Mouse (Mus musculus) adrenal gland, adult 18-20 months (tissue): ENCODE results near the gene A930017K11Rik. TPM values are rescaled to one million over a fixed set of nuclear protein-coding genes. Genes with fewer than 3 reads are reported as not detected.

Source experiments
- DNase-seq, 2 experiments: peaks; one replicate each; pipeline ENCODE4 v3.0.0; 2021 to 2022; ENCODE audit warnings: low spot score in 2 of 2
- total RNA-seq, 2 experiments: library from RNA; stranded (reverse); gene quantifications; 1 replicate in 1 of 2; 2 replicates in 1 of 2; pipeline ENCODE4 v1.2.3; 2021

Gene A930017K11Rik
- total RNA-seq, 2 experiments from 2014 or later, result not detected

DNA sequence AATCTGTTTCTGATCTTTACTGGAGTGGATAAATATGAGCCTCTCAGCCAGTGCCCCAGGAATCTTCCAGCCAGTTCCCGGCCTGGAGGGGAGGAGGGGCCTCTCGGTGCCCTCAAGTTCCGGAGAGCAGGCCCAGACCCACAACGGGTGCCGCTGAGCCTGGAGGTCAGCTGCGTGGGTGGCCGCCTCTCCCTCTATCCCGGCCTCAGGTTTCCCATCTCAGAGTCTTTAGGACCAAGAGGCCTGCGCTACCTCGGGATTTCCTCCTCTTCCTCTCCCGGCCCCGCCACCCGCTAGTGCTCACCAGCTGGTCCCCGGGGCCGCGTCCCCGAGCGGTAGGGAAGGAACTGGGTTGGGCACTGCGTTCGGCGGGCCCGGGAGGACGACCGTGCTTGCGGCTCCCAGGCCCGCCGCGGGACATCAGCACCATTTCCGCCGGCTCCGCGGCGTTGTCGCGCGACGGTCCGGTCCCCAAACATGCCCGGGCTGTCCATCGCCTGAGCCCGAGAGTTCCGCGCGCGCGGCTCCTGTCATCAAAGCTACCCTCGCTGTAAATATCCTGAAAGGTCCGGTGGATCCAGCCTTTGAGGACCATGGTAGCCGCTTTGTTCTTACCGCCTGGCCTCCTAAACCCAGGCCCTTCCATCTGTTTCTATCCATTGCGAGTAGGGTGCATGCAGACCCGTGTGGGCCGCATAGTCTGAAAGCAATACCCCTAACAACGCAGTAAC is 10.7 kb downstream of the A930017K11Rik start:
- DNase-seq, result peak; percentile 81 to 85

DNA sequence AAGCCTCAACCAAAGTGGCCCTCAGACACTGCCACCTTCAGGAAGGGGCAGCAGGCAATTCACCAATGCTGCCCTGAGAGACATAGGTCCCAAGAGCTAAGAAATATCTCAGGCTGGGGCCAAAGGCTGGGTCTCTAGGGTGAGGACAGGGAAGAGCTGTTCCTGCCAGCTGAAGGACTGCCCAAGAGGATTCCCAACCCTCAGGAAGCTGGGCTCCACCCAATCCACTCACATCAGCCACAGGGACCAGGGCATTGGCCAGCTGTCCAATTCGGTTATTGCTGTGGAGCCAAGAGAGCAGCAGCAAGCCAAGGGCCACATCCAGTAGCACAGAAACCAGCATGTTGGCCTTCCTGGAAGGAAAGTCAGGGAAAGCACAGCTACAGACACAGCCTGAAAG is 17.8 kb downstream of the A930017K11Rik start:
- no peak for DNase-seq

DNA sequence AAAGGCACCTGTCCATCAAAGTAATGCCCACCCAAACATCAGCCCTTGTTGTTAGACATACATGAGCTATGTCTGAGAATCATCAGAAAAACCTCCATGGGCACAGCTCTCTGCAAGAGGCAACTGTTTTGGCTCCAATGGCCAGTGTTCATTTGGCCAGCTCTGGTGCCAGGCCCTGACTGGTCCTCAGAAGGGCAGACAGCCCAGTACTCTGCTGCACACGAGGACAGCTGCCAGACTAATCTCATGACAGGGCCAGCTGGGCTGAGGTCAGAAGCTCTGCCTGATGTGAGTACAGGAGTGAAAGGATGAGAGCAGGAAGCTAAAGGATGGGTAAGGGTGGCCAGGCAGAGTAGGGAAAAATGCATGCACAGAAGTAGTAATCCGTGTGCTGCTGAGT is 27.0 kb downstream of the A930017K11Rik start:
- no peak for DNase-seq

DNA sequence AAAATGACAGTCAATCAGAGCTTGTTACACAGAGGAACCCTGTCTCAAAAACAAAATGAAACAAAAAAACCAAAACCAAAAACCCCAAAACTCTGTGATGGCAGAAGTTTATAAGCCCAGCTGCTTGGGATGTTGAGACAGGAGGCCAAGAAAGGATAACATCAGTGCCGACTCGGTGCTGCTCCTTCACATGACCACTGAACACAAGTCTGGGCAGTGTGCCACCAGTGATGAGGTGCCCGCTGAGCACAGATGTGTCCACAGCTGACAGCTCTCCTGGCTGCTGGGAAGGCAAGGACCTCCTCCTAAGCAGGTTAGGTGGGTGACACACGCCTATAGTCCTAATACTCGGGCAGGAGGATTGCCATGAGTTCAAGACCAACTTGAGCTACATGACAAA is 30.2 kb downstream of the A930017K11Rik start:
- no peak for DNase-seq

DNA sequence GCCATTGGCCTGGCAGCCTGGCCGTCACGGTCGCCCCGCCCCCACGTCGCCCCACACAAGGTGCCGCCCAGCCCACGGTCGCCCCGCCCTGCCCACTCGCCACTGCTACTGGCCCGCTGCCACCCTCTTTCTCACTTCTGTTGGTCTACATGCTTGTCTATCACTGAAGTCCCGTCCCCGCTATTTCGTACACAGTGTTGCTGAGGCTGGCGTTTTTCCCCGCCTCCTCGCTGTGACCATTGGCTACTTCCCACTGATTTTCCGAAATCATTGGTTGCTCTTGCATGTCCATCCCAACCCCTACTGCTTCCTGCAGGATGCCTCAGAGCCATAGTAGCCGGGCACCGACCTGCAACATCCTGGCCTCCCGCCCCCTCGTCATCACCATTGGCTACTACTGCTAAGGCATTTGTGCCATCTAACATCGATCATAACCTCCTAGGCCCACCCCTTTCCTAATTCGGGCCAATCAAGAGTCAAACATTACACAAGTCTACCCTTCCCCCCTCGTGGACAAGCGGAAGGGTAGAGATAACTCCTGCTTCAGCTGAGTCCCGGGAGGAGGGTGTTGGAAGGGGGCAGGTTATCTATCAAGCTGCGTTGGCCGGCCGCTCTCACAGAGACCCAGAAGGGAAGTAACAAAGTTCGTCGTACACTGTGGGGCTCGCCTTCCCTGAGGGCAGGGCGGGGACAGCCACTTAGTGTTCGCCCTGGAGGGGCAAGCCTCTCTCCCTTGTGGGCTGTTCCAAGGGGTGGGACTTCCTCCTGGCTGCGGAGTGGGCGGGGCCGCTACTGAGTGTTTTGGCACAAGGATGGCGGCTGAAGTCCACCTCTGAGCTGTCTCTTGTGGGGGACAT is 32.4 kb downstream of the A930017K11Rik start:
- peak; percentile 100 for DNase-seq

DNA sequence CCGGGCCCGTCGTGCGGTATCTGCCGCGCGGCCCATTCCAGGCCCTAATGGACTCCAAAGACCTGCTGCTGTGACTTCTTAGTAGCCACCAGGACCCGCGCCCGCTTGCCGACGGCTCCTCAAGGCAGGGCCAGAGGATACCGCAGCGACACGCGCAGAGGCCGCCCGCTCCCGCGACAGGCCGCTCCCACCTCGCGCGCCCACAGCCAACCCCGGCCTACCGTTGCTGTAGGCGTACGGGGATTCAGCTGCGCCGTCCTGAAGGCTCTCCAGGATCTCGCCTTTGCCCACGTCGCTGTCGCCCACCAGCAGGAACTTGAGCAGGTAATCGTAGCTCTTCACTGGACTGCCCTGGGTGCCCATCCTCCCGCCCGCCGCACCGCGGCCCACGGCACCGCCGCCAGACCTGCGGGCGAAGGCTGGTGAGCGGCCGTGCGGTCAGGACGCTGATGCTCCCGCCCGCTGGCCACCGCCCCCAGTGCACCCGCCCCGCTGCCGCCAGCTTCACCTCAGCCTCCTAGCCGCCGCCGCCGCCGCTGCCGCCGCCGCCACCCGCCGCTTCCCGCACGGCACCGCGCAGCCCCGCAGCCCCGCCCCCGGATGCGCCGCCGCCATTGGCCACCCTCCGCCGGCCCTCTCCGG is 33.1 kb downstream of the A930017K11Rik start, which contains the start of gene Rab40c:
Gene Rab40c, minus strand, starts transcription at position 584 of the 642 bp plus-strand sequence.
- peak; percentile 51 to 56 for DNase-seq

DNA sequence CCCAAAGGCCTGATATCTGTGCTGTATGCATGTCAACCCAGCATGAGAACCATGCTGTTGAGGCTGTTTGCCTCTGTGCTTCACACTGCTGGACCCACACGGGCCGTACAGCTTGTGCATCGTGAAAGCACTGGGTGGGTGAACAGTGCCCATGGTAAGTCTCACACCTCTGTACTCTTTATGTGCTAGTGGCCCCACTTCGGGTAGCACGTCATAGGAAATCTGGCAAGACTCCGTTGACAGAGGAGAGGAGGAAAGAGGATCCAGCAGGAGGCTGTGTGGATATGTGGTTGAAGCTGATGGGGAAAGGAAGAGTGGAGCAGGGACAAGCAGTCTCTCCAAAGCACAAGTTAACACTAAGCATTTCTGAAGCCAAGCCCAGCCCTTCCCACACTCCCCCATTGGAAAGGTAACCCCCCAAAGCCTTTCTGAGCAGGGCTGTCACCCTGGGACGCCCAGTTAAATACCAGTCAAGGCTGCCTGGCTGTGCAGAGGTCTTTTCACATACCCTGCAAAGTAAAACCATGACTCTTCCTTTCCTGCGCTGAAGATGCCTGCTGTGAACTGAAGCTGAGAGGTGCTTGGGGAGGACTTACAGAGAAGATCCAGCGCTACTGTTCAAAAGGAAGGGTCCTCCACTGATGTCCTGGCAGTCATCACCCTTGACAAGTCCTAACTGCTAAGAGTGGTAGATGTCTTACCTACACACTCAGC is 34.2 kb downstream of the A930017K11Rik start:
- DNase-seq, result no peak

DNA sequence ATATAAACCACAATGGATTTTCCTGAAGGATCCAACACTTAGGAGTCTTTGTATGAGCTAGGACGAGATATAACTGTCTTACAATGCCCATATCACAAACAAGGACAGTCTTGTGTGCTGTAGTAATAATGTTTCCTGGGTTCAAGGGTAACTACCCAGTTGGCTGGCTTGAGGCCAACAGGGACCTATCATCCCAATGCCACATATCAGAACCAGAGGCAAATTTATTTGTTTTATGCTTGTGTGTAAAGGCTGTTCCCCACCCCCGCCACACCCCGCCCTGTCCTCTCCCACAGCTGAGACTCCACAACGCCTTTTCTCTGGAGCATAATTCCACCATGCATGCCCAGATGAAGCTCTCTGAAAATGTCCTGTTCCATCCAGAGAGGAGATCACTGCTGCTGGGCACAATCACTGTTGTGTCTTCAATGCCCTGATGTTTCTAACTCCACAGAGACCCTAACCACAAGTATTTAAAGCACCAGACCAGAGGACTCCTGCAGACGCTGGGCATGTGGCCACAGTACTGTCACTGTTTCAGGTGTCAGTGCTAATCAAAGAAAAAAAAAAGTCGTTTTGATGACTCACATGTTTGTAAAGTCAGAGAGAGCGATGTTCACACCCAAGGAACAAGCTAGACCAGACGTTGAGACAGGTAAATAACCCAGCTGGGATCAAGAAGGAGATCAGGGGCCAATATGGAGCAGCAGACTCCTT is 35.3 kb downstream of the A930017K11Rik start:
- peak in 1 of 2 experiments; percentile 65 for DNase-seq

DNA sequence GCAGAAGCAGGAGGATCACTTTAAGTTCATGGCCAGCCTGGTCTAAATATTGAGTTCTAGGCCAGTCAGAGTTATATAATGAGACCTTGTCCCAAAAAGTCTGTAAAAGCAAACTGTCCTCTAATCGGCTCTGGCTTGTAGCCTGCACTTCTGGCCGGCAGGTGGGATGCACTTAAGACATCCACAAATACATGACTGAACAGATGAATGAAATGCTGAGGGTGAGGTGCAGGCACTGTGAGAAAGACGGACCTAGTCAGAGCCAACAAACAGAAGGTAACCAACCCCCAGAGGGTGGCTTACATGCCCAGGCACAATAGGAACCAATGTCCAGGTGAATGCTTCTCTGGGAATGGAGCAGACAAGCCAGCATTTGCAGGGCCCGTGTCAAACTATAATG is 38.1 kb downstream of the A930017K11Rik start:
- DNase-seq, result no peak

DNA sequence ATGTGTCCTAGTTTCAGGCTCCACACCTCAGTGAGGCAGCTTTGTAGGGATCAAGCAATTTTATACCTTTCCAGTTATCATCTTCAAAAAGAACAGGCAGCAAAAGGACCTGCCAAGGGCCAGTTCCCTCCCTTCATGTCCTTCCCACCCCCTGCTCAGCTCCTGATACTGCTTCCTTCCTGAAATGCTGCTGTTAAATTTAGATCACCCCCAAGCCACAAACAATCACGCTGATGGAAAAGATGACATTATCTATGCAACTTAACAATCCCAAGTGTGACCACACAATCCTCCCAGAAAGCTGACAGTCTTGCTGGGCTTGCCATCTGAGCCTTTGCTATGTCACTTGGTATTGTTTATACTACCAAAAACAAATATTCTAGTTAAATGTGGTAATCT is 38.5 kb downstream of the A930017K11Rik start:
- DNase-seq, result no peak

DNA sequence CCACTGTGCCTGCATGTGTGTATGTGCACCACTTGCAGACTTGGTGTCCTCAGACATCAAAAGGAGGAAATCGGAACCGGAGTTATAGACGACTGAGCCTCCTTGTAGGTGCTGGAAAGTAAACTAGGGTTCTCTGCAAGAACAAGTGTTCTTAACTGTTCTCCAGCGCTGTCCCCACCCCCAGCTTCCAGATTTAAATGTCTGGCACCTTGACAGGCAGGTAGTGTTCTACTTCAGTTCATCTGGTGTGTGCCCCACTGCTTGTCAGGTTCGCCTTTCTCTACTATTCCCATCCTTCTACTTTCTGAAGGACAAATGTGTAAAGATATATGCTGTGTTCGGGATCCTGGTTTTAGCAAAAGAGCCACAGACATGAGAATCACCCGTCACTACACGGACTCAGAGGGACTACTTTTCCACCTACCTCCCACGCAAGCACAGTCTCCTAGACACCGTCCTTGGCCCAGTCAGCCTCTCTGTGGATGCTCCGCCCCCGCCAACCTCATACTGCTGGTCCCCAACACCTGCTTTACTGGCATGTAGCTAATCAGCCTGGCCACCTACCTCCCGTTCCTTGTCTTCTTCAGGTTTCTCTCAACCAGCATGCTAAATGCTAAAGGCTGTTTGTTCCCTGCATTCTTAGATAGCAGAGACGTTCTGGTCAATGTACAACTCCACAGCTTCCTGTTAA is 39.0 kb downstream of the A930017K11Rik start:
- peak; percentile 46 to 52 for DNase-seq

DNA sequence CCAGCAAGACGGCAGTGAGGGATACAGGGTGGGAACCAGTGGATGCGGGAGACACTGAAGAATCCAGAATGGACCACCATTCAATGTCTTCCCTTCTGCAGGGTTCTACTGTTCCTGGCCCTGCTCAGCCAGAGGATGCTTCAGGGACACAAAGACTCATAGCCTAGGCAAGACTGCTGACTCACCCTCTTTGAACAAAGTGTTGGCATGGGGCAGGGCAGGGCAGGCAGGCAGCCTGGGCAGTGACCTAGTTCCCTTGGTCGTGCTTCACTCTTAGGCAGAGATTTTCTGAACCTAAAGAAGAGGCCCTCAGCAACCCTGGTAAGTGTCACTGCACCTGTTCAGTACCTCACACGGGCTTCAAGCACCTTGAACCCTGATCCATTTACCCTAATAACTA is 40.5 kb downstream of the A930017K11Rik start:
- peak in 1 of 2 experiments; percentile 42 for DNase-seq

DNA sequence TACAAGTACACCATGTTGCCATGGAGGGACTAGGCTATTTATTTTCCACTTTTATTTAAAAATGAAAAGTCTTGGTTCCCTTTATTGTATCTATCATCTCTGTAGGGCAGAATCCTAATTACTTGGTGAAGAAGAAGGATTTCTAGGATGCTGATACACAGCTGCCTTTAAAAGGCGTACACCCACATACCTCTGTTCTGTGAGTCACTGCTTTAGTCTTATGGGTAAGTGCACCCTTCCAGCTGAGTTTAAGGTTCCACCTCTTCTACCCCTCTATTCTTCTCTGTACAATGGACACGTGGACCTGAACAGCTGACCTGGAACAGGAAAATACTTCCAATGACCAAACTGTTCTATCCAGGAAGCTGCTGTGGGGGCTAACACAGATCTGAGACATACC is 44.7 kb downstream of the A930017K11Rik start:
- DNase-seq, result no peak

DNA sequence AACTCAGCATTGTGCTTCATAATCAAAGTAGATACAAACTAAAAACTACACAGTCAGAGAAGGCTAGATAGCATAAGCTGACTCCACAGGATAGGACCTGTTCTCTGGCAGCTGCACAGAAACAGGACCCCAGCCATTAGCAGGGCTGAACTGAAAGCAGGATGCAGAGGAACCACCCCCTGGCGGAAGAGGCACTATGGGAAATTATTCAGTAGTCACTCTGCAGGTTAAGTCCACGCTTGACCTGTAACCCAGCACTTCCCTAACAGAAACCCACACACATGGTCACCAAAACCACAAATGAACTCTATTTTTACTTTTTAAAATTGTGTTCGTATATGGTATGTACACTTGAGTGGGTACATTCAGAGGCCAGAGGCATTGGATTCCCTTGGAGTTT is 49.3 kb downstream of the A930017K11Rik start:
- no peak for DNase-seq

DNA sequence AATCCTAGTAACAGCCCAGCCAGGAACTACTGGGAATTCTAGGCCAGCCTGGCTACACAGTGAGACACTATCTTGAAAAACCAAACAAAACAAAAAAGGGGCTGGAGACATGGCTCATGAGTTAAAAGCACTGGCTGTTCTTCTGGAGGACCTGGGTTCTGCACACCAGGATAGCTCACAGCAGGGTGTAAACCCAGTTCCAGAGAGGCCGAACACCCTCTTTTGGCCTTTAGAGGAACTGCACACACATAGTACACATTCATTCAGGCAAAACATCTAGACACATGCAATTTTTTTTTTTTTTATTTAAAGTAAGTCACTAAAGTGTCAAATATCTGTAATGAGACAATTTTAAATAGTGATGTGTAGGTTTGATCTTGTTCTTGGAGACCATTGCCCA is 52.2 kb downstream of the A930017K11Rik start:
- no peak for DNase-seq

Other genes with a start within 250 kb of the A930017K11Rik start
- gene Gng13, start 235.4 kb downstream of the A930017K11Rik start, total RNA-seq, result 1 to 10 TPM in 1 of 2 experiments, not detected in 1; 1.1 TPM
- 1 to 10 TPM; 2.6 to 2.7 TPM for gene Chtf18, start 225.1 kb downstream of the A930017K11Rik start, total RNA-seq
- gene Rpusd1, start 224.9 kb downstream of the A930017K11Rik start, total RNA-seq, result 10 to 100 TPM; 10.2 to 12.8 TPM
- not detected for gene Mslnl, start 216.5 kb downstream of the A930017K11Rik start, total RNA-seq
- gene Msln, start 198.2 kb downstream of the A930017K11Rik start, total RNA-seq, result 10 to 100 TPM in 1 of 2 experiments, 1 to 10 TPM in 1; 6.5 to 11.5 TPM
- 10 to 100 TPM; 35.8 to 37.1 TPM for gene Narfl, start 178.8 kb downstream of the A930017K11Rik start, total RNA-seq
- 10 to 100 TPM; 17.4 to 23.7 TPM for gene Haghl, start 166.9 kb downstream of the A930017K11Rik start, total RNA-seq
- gene Ccdc78, start 166.0 kb downstream of the A930017K11Rik start, total RNA-seq, result not detected
- gene Fam173a, start 159.7 kb downstream of the A930017K11Rik start, total RNA-seq, result 10 to 100 TPM; 78.0 to 89.1 TPM
- gene AC134908.4, start 156.9 kb downstream of the A930017K11Rik start, total RNA-seq, result 1 to 10 TPM in 1 of 2 experiments, not detected in 1; 1.4 TPM
- 10 to 100 TPM; 23.7 to 25.7 TPM for gene Metrn, start 155.4 kb downstream of the A930017K11Rik start, total RNA-seq
- gene Fbxl16, start 143.5 kb downstream of the A930017K11Rik start, total RNA-seq, result 10 to 100 TPM; 20.3 to 61.4 TPM
- 10 to 100 TPM; 15.7 to 20.2 TPM for gene Wdr24, start 128.9 kb downstream of the A930017K11Rik start, total RNA-seq
- gene Jmjd8, start 123.7 kb downstream of the A930017K11Rik start, total RNA-seq, result 100 to 1,000 TPM in 1 of 2 experiments, 10 to 100 TPM in 1; 89.7 to 107 TPM
- 100 to 1,000 TPM; 142 to 175 TPM for gene Stub1, start 119.2 kb downstream of the A930017K11Rik start, total RNA-seq
- 10 to 100 TPM; 13.6 to 18.4 TPM for gene Rhbdl1, start 115.3 kb downstream of the A930017K11Rik start, total RNA-seq
- 10 to 100 TPM in 1 of 2 experiments, 1 to 10 TPM in 1; 9.3 to 13.1 TPM for gene Gm20683, start 110.8 kb downstream of the A930017K11Rik start, total RNA-seq
- gene Rhot2, start 107.7 kb downstream of the A930017K11Rik start, total RNA-seq, result 100 to 1,000 TPM; 110 TPM
- 10 to 100 TPM; 16.7 to 18.0 TPM for gene Wdr90, start 91.1 kb downstream of the A930017K11Rik start, total RNA-seq
- 100 to 1,000 TPM; 302 to 373 TPM for gene Mcrip2, start 83.8 kb downstream of the A930017K11Rik start, total RNA-seq
- gene Mettl26, start 77.5 kb downstream of the A930017K11Rik start, total RNA-seq, result 100 to 1,000 TPM in 1 of 2 experiments, 10 to 100 TPM in 1; 97.4 to 106 TPM
- gene Wfikkn1, start 71.7 kb downstream of the A930017K11Rik start, total RNA-seq, result 1 to 10 TPM in 1 of 2 experiments, under 1 TPM in 1; 0.93 to 2.0 TPM
- 10 to 100 TPM; 20.6 to 32.6 TPM for gene Rab40c, start 32.8 kb downstream of the A930017K11Rik start, total RNA-seq
- 100 to 1,000 TPM; 110 to 111 TPM for gene Pigq, start 7.6 kb downstream of the A930017K11Rik start, total RNA-seq
- gene Nhlrc4, start 7.6 kb downstream of the A930017K11Rik start, total RNA-seq, result not detected
- gene Capn15, start 33.2 kb upstream of the A930017K11Rik start, total RNA-seq, result 10 to 100 TPM; 22.6 to 24.4 TPM
- gene Rab11fip3, start 117.0 kb upstream of the A930017K11Rik start, total RNA-seq, result 10 to 100 TPM; 22.6 to 24.6 TPM
- 10 to 100 TPM; 23.8 to 25.0 TPM for gene Decr2, start 137.8 kb upstream of the A930017K11Rik start, total RNA-seq
- gene Nme4, start 143.0 kb upstream of the A930017K11Rik start, total RNA-seq, result 1 to 10 TPM; 2.9 to 3.2 TPM
- gene Tmem8, start 160.7 kb upstream of the A930017K11Rik start, total RNA-seq, result 1 to 10 TPM; 6.4 to 7.6 TPM
- 10 to 100 TPM; 84.1 to 87.5 TPM for gene Mrpl28, start 170.9 kb upstream of the A930017K11Rik start, total RNA-seq
- 10 to 100 TPM; 38.6 to 46.8 TPM for gene Axin1, start 186.1 kb upstream of the A930017K11Rik start, total RNA-seq
- gene Pdia2, start 246.5 kb upstream of the A930017K11Rik start, total RNA-seq, result under 1 TPM; 0.70 to 0.96 TPM